Mouse (Mus musculus) T-helper 1 cell (primary cell): ENCODE results near the gene 2010111I01Rik.
"Not testable (repeated sequence)": the region's sequence is repeated elsewhere in the genome, so short reads cannot be mapped to it uniquely, and the experiment has no call there.

Experiments
- in situ Hi-C: fragments of 300-600 bp; cut with MboI, MseI; formaldehyde crosslinking; loops from one replicate; pipeline ENCODE4 v1.15.1; 2025; ENCODE audit warnings: high pct_unique_total_duplicates

The 2010111I01Rik gene

DNA sequence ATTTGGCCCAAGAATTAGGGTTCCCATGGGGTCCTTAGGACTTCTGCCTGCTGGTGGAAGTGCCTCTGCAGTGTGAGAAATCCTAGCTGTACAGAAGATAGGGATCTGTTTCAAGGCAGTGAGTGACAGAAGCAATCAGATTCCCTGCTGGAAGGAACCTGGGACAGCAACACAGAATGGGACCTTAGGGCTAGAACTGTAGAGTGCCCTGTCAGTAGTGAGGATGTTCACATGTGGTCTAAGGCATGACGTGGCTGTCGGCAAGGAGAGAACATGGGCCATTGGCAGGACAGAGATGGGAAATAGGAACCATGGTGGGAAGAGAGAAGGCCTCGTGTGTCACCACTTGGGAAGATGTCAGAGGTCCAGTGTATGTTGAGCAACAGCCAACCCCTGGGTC, 344.9 kb downstream of the 2010111I01Rik start:
- in situ Hi-C loops: no loop called here

DNA sequence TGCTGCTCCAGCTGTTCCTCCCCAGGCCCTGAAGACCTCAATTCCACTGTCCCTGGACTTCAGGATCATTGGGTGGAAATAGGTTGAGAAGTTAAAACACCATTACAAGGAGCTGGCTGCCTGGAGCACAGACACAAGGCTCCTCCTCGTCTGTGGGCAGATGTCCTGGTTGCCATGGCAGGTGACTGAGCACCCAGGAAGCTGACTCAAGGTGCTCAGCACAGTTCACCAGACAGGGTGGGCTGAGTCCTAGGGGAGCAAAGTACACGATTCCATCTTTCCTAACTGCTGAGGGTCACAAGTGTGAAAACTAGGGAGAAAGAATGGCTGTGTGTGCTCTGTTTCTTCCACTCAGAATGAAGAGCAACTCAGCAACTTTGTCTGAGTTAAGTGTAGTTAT, 346.5 kb downstream of the 2010111I01Rik start:
- in situ Hi-C loops: no loop called here

DNA sequence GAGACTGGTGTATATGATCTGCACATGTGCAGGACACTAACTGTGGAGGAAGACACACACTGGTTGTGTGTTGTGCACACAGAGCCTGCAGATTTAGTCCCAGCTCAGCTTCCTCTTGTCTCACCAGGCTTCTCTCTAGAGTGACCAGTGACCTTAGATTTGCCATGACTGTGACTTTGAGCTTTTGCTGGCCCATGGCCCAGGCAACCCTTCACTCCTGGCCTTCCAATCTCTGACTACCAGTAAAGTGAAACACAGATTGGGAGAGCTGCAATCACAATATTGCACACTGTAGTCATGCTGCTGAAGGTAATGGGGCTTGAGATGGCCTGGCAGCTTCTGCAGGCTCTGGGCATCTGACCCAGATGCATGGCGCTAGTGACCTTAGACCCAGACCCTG, 348.6 kb downstream of the 2010111I01Rik start:
- in situ Hi-C loops: no loop called here

DNA sequence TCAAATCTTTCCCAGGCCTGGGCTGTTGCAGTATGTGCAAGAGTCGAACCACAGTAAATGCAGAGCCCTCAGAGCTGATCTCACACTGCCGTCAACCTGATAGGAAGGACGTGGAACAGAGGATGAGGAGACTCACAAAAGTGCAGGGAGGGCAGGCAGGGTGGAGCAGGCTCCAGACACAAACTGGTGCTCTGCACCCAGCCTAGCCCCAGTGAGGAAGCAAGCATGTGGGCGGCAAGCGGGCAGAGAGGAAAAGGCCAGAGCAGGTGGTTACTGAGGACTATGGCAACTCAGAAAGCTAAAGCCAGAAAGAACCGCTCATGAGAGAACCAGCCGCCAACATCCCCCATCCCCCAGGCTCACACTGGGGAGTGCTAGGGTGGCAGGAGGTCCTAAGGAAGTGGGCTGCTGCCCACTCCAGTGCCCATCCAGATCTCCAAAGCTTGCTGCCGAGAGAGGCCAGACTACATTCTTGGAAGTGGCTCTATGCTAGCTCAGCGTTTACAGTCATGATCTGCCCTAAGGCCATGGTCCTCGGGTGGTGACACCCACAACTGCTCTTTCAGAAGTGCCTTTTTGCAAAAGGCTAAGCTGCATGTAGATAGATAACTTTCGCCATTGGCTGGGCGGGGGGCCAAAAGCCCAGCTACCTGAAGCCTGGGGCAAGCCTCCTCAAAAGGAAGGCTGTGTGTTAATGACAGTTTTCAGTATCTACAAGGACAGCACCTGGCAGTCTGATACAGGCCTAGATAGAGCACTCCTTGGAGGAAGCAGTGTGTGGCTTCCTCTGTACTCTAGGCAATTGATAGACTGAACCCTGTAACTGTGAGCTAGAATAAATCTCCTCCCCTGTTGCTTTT, 349.3 kb downstream of the 2010111I01Rik start:
- in situ Hi-C loops: no loop called here

DNA sequence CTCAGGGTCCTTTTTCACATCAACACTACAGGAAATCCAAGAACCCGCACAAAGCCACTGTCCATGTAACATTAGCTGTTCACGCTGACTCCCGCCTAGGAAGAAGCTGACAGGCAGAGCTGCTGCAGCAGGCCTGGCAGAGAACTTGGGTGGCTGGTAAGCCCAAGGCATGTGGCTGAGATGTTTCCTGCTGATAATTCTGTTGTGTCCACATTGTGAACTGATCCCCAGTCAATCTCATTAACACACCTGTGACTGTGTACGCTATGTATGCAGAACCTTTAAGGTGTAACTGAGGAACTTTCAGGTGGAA, 349.9 kb downstream of the 2010111I01Rik start:
- in situ Hi-C loops: no loop called here

DNA sequence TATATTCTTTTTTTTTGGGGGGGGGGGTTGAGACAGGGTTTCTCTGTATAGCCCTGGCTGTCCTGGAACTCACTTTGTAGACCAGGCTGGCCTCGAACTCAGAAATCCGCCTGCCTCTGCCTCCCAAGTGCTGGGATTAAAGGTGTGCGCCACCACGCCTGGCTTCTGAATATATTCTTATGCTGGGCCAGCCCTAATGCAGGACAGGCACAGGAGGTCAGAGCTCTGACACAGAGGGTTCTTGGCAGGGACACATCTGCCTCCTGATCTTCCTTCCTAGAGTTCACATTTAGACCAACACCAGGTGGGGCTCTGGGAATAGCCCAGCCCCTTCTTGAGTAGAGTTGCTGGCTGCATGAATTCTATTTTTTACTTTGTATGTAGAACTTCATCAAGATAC, 350.4 kb downstream of the 2010111I01Rik start:
- in situ Hi-C loops: not testable (repeated sequence)

DNA sequence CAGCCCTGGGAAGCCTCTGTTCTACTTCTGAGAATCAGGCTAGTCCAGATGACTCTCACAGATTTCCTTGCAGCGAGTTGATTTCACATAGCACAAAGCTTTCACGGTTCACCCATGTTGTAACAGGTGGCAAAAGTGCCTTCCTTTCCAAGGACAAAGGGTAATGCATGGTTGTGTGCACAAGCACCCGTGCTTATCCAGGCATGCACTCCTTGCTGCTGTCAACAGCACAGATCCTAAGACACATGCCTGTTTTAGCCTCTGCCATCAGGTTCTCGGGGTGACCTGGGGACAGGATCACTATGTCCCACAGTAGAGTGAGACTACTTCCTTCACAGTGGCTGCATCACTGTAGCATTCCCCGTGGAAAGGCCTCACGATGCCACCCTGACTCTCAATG, 351.1 kb downstream of the 2010111I01Rik start:
- in situ Hi-C loops: no loop called here

DNA sequence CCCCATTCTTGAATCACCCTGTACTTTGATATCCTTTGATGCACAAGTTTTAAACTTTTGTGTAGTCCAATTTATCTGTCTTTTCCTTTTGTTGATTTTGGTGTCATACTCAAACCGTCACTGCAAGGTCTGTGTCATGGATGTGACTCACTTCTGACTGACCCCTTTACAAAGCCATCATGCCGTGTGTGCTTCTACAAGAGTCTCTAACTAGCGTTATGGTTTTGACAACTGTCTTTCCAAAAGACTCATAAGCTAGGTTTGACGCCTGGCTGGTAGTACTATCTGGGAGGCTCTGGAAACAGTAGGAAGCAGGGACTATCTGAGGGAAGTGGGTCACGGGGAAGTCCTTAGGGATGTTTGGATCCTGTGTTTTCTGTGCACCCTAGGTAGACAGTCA, 351.7 kb downstream of the 2010111I01Rik start:
- in situ Hi-C loops: no loop called here

DNA sequence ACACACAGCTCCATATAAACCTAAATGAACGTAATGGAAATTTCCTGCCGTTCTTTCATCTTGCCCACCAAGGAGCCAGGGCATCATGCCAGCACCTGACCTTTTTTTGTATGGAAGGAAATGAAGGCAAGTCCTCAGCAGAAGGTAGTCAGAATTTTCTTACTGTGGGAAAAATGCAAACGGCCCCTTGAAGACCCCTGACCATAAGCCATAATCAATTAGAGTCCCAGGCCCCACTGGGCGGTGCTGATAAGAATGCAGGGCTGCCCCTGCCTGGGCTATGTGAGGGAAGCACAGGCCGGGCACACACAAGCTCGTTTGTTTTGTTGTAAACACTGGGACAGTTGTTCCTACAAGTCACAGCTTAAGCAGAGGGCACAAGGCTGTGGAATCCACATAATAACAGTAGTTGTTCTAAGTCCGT, 353.0 kb downstream of the 2010111I01Rik start:
- in situ Hi-C loops: no loop called here

DNA sequence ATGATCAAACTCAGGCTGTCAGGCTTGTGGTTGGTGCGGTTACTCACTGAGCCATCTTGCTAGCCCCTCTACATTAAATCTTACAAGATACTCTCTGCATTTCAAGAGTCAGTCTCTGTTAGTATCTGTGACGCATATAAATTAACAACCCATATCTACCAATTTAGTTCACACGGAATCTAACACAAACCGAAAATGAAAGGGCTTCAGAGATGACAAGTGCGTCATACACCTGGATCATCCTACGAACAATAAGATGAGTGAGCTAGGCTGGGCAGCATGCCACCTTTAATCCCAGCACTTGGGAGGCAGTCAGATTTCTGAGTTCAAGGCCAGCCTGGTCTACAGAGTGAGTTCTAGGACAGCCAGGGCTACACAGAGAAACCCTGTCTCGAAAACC, 355.1 kb downstream of the 2010111I01Rik start:
- in situ Hi-C loops: no loop called here

DNA sequence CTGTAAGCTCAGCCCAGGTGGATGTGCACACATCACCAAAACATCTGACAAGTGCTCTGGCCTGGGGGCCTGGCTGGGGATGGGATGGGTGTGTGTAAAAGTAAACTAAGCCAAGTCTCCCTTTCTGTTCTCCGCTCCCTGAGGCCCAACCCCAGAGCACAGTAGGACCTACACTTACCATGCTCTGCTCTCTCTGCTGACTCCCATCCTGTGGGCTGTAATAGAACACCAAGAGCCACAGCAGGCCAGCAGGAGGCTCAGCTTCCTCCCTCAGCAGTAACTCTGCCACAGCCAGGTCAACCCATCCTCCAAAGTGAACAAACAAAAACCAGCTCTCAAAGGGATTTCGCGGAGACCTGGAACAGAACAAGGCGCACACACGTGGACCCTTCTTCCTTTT, 357.0 kb downstream of the 2010111I01Rik start:
- in situ Hi-C loops: no loop called here

DNA sequence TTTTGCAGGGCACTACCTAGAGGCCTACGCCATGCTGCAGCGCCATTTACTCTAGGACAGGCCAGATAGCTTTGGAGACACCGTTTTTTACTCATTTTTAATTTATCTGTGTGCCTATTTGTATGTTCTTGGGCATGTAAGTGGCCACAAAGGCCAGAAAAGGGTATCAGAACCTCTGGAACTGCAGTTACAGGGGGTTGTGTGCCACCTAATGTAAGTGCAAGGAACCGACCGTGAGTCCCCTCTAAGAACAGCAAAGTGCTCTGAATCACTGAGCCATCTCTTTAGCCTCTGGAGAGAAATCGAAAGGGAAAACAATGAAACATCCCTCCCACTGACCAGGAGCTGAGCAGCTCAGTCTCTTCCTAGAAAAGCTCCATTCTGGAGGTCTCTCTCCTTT, 358.1 kb downstream of the 2010111I01Rik start:
- in situ Hi-C loops: no loop called here

DNA sequence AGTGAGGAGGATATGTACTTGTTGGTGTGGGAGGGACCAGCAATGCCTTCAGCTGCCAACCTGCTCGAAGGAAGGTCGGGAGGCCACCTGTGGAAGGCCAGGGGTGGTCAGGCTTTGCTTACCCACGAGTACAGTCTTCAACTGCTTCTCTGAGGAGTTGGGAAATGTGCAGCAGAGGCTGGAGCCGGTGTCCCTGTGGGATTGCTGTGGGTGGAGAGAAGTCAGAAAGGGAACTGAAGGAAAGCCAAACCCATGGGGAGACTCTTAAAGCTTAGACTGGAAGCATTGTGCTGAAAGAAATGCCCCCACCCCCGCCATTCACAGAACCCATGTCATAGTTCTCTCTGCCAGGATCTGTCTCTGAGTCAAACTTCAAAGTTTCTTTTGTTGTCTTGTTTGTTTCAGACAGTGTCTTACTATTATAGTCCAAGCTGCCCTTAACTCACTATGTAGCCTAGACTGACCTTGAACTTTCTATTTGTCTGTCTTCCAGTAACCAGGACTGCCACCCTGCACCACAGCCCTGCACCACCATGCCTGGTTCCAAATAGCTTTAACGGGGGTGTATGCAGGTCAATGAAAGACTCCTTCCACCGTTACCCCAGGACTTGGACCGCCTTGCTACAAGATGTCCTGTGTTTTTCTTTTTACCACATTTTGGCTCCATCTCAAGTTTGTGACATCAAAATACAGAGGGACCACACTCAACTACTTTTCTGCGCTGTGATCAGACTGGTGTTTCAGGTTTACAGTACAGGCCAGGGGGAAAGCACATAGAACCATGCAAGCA, 358.8 kb downstream of the 2010111I01Rik start:
- in situ Hi-C loops: no loop called here

DNA sequence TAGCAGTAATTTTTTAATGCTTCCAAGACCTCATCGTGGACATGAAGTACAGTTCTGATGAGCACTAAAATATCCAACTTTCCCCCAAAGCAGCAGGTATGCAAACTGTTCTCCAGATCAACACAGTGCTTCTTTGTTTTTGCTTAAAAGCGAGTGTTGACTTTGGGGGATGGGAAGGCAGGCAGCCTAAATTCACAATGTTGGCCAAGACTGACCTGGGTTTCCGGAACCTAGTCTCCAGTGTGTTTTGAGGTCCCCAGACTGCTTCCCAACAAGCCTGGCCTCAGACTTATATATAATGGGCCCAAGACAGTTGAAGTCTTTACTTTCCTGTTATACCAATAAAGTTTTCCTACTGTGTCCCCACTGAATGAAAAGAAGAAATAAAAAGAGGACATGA, 359.6 kb downstream of the 2010111I01Rik start:
- in situ Hi-C loops: no loop called here

DNA sequence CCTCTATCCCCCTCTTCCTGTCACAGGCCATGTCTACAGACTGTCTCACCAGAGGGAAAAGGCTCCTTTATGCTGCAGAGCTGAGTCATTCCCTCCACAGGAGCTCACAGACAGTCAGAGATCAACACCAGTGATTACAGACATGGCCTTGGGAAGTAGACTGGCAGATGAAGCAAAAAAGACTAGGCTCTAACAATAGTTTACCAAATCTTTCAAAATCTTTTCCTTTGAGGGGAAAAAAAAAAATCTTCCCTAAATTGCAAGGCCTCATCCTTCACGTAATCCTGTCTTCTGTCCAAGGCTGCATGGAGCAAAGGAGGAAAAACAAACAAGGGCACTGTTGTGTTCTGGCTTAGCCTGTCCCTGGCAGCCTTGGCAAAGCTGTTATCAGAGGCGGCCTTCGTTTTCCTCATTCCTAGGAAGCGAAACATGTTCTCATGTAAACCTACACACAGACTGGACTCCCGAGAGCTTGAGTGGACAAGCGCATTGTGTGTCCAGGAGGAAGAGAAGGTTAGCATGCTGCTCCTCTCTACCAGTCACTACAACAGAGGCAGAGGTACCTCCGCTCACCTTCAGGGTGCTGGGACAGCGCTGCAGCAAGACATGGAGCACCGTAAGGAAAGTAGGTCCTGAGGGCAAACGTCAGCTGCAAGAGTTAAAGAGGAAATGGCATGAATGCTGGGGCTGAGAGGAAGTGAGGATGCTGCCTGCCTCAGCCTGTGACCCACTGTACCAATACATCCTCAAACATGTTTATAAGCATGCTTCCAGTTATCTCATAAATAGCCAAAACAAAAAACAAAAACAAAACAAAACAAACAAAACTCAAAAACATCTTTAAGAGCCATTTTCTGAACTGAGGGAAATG, 360.5 kb downstream of the 2010111I01Rik start:
- in situ Hi-C loops: loop anchor here (5.0 kb wide), 1 partner anchor 273 kb away; no protein-coding TSS in a partner anchor

DNA sequence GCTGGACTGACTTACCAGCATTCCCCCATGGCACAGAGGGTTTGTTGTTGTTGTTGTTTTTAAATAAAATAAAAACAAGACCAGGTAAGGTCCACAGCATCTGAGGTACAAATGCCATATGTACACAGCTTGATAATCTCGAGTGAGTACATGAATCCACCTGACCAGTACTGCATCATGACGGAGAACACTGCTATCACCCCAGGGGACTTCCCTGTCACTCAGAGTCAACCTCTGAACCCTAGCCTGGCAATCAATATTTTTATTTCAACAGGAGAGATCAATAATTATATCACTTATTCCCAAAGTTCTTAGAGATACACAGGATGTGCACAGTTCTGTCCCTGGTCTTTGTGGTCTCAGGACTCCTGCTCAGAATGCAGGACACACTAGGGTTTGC, 361.3 kb downstream of the 2010111I01Rik start:
- in situ Hi-C loops: loop anchor here (5.0 kb wide), 1 partner anchor 274 kb away; no protein-coding TSS in a partner anchor

DNA sequence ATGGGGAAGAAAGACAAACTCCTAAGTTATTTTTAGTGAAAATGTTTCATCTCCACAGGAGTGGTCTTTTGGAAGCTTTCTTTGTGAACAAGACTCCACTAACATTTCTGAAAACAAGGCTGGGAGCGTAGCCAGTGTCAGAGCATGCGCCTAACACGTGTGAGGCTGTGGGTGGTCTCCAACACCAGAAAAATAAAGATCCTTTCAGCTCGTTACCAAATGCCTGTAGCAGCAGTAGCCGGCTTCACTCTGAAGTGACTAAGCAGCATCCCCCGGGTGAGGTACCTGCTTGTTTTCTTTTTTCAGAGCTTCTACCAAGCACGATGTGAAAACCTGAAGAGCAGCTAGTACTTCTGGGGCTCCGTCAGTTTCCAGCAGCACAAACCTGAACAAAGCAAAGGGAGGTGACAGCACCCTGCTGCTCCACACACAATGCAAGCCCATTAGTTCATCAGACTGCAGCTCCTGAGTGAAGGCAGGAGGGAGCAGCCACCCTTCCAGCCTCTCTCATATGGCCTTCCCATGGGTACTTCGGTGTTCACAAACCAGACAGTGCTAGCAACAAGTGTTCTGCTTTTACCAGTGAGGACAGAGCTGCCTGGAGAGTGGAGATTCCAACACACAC, 365.7 kb downstream of the 2010111I01Rik start:
- in situ Hi-C loops: loop anchor here (5.0 kb wide), 1 partner anchor 413 kb away; no protein-coding TSS in a partner anchor

DNA sequence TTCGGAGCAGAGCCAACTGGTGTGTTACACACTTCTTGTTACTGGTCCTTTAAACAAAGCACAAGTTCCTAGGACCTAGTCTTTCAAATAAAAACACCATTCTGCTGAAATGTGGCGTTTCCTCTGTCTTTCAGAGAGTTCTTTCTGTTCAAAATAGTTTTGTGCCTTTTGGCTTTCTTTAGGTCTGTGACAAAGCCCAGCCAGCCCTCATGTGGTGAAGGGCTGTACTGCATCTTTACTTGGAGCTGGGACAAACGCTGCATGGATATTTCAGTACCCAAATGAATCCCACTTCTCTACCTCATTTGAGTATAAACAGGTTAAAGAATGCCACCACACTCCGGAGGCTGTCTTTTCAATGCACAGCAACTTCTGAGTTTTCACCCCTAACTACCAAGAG, 366.7 kb downstream of the 2010111I01Rik start:
- in situ Hi-C loops: loop anchor here (5.0 kb wide), 1 partner anchor 414 kb away; no protein-coding TSS in a partner anchor

DNA sequence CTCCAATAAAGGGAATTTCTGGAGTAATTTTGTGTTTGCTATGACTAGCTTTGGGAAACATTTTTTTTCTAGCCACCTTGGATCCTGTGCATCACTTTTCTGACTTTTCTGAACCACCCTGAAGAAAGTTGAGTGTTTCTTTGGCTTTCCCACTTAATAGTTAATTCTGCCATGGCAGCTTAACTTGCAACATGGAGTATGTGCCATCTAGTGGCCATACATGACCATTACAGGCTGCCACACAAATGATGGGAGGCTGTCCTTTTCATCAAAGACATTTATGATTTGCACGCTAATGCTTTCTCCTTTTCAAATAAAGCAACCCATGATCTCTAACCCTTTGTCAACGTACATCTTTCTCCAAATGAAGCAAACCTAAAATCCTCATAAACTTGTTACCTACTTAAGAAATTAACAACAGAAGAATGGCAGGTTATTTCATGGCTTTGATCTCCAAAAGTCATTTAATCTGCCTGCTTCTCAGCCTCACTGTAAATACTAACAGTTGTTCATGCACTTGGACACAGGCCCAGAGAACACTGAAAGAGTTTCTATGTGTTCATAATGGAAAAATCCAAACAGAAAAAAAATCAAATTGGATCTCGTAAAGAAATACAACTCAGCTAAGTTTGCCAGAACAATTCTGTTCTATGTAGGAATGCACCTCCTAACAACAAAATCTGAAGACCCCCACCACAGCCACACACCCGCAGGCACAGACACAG, 368.0 kb downstream of the 2010111I01Rik start:
- in situ Hi-C loops: loop anchor here (5.0 kb wide), 1 partner anchor 415 kb away; no protein-coding TSS in a partner anchor

DNA sequence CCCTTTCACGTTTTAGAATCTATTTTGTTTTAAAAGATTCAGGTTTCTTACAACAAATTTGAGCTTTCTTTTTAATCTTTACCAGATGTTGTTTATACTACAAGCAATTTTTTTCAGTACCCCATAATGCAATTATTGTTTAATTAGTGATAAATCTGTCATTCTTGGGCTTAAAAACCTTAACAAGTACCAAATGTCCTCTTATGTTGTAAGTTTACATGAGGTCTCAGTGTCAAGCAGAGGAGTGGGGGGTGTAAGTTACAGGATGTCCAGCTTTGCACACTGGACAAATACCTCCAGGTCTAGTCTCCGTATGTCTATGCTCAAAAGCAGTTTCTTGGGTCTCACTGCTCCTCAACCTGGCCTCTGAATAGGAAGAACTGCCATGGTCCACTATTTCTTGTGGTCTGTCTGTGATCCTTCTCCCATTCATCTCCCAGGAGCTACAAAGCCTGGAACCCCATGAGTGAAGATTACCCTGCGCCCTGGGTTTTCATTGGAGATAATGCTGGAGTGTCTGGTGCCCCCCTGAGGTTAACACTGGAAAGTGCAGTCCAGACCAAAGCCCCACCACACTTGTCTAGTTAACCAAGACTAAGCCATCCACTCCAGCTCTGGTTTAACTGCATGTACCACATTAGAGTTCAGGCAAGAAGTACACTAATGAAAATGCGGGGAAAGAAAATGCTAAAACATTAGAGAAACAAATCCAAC, 370.9 kb downstream of the 2010111I01Rik start:
- in situ Hi-C loops: no loop called here
